Mouse (Mus musculus) central nervous system, embryonic 11.5 days (tissue): Measurements from ENCODE around the gene Mrps9. TPM values are rescaled to one million over a fixed set of nuclear protein-coding genes. Genes with fewer than 3 reads are reported as not detected.

Experiments used
- polyA plus RNA-seq: library from polyadenylated mRNA; depleted of rRNA; stranded (reverse); fragments of >200 nt; gene quantifications from 2 replicates; pipeline ENCODE4 v1.2.3, GENCODE M21; 2012; rRNA removed

The Mrps9 gene
- polyA plus RNA-seq, result 65.0 and 93.4 TPM in 2 replicates

DNA sequence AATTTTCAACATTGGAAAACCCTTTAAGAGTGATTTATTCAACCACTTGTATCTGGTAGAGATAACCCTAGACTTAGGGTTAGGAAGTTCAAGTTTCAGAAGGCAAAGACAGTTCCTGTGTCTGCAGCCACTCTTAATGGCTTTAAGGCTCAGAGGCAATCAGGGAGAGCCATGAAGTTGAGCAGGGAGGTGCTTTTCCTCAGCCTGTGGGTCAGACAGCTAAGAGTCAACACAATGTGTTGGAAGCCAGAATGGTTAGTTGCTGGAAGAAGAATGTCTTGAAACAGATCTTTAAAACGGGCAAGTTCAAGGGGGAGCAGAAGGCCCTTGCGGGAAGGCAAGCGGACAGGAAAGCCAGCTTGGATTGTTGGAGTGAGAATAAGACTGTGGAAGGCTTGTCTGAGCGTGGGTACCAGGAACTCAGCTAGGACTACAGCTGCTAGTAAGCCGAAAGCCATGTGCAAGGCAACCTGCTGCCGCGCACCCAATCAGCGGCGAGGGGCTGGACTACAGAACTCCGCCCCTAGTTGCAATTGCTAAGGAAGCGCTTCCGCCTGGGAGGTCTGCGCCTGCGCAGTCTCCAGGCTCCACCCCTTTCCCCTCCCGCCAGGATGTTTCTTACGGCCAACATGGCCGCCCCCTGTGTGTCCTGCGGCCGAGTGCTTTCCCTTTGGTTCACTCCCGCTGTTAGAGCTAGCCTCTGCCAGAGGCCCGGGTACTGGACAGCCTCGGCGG lies at the start of gene Mrps9:
Gene Mrps9 (plus strand): TSS at position 571 of the 735 bp plus-strand sequence.

GRCm38 (mm10) chr1:42952734-42953481 lies 101.9 kb downstream of the Mrps9 start, which contains the start of gene Gpr45:
Gene Gpr45, plus strand, starts transcription at chr1:42952872.

Other genes with a start within 250 kb of the Mrps9 start
- gene Pou3f3, start 155.5 kb upstream of the Mrps9 start, polyA plus RNA-seq, result 35.5 and 77.1 TPM in 2 replicates
- 5.2 and 8.3 TPM in 2 replicates for gene Gpr45, start 101.6 kb downstream of the Mrps9 start, polyA plus RNA-seq
- gene Tgfbrap1, start 247.4 kb downstream of the Mrps9 start, polyA plus RNA-seq, result 18.9 and 20.7 TPM in 2 replicates
- gene AI597479, start 247.5 kb downstream of the Mrps9 start, polyA plus RNA-seq, result 19.2 and 29.8 TPM in 2 replicates